Mouse (Mus musculus) liver, adult 2 months (tissue): ENCODE measurements around the gene Tmem179. TPM values are rescaled to one million over a fixed set of nuclear protein-coding genes. Genes with fewer than 3 reads are reported as not detected.
A peak's percentile ranks its signal among the peaks of the same experiment; 100 is the strongest.

Experiments
- DNase-seq: peaks from one replicate; pipeline ENCODE4 v3.0.0-alpha.2; 2011; ENCODE audit warnings: low read depth, low spot score; ENCODE audit errors: extremely low read depth
- H3K27ac ChIP-seq: fragments of 200-500 bp; replicated peaks from 2 replicates; pipeline ENCODE4 v1.5.1; 2012; ENCODE audit warnings: low read depth, mild to moderate bottlenecking, control low read depth, inconsistent platforms, low read length; ENCODE audit not compliant: insufficient read depth
- H3K27me3 ChIP-seq: fragments of 200-500 bp; 2 replicates; pipeline ENCODE4 v1.6.1; 2012; ENCODE audit warnings: mild to moderate bottlenecking, moderate library complexity, low read length, inconsistent platforms; ENCODE audit not compliant: control insufficient read depth, insufficient read depth
- H3K36me3 ChIP-seq: fragments of 200-500 bp; 2 replicates; pipeline ENCODE4 v1.6.1; 2012; ENCODE audit warnings: low read length, inconsistent platforms; ENCODE audit not compliant: control insufficient read depth, insufficient read depth
- H3K4me1 ChIP-seq: fragments of 200-500 bp; 2 replicates; pipeline ENCODE4 v1.6.1; 2011; ENCODE audit warnings: low read length; ENCODE audit not compliant: control insufficient read depth, insufficient read depth
- H3K4me3 ChIP-seq: fragments of 200-500 bp; 2 replicates; pipeline ENCODE4 v1.5.1; 2011; ENCODE audit warnings: low read depth, mild to moderate bottlenecking, control low read depth, low read length, moderate library complexity; ENCODE audit not compliant: insufficient read depth
- H3K79me2 ChIP-seq: fragments of 200-500 bp; 2 replicates; pipeline ENCODE4 v1.6.1; 2012; ENCODE audit warnings: inconsistent platforms, mild to moderate bottlenecking, low read length, moderate library complexity; ENCODE audit not compliant: control insufficient read depth, insufficient read depth
- H3K9ac ChIP-seq: fragments of 200-500 bp; 2 replicates; pipeline ENCODE4 v1.6.1; 2012; ENCODE audit warnings: low read depth, mild to moderate bottlenecking, control low read depth, inconsistent platforms, low read length
- CTCF ChIP-seq: fragments of 200-500 bp; IDR thresholded peaks from 2 replicates; pipeline ENCODE4 v1.5.1; 2011; ENCODE audit warnings: low read depth, low read length, control low read depth
- POLR2A ChIP-seq: fragments of 200-500 bp; IDR thresholded peaks from 2 replicates; pipeline ENCODE4 v1.6.1; 2011; ENCODE audit warnings: low read length, control low read depth; ENCODE audit not compliant: insufficient read depth; ENCODE audit errors: extremely low read depth
- WGBS: fragments of 180-500 bp; shearing (Covaris S2); methylation state at CpG from one replicate; pipeline ENCODE4 v1.1.7; 2018; 5-methylcytosine and 5-hydroxymethylcytosine counted together
- polyA plus RNA-seq: library from polyadenylated mRNA; depleted of rRNA; stranded (reverse); fragments of >200 nt; gene quantifications from 2 replicates; pipeline ENCODE4 v1.2.3, GENCODE M21; 2012
- total RNA-seq: library from RNA; depleted of rRNA; stranded (reverse); fragments of >200 nt; gene quantifications from 2 replicates; pipeline ENCODE4 v1.2.3, GENCODE M21; 2014

Tmem179 gene
- total and polyA plus RNA-seq, 2 experiments, result not detected

- Histone ChIP-seq H3K4me3 (no peak overlapping the region), H3K27me3 (no peaks in the 10 kb centered on the region), H3K27ac (no peak overlapping the region), H3K9ac (no peak overlapping the region), H3K4me1 (peaks cover 3% of the 10 kb centered on the region; the same call in 1 of the 2 replicates), H3K79me2 (no peaks in the 10 kb centered on the region), H3K36me3 (no peaks in the 10 kb centered on the region)
- TF ChIP-seq POLR2A (no peak), CTCF (no peak)
- 64% methylated on average over 4 of the region's 4 CpGs for WGBS
- no peak for DNase-seq
These were observed 1.6 kb upstream of the Tmem179 start for GRCm38 (mm10) chr12:112518105-112518504.

GRCm38 (mm10) chr12:112514897-112515296, 1.6 kb downstream of the Tmem179 start:
- DNase-seq, result no peak

GRCm38 (mm10) chr12:112510733-112511372, 5.7 kb downstream of the Tmem179 start:
- Histone ChIP-seq H3K27ac (no peak overlapping the region), H3K36me3 (no peaks in the 10 kb centered on the region), H3K79me2 (no peaks in the 10 kb centered on the region), H3K27me3 (peaks cover 8% of the 10 kb centered on the region; the same call in 1 of the 2 replicates), H3K4me1 (no peaks in the 10 kb centered on the region), H3K4me3 (no peak overlapping the region), H3K9ac (no peak overlapping the region)
- no peak for TF ChIP-seq CTCF
- WGBS, result 4% methylated on average over 62 of the region's 62 CpGs
- DNase-seq, result no peak

More at GRCm38 (mm10) chr12:112514897-112515296, 1.6 kb downstream of the Tmem179 start:
- Histone ChIP-seq H3K9ac (no peak overlapping the region), H3K79me2 (no peaks in the 10 kb centered on the region), H3K36me3 (no peaks in the 10 kb centered on the region), H3K4me1 (peaks cover 3% of the 10 kb centered on the region; the same call in 1 of the 2 replicates), H3K27ac (no peak overlapping the region), H3K27me3 (peaks cover 8% of the 10 kb centered on the region; the same call in 1 of the 2 replicates), H3K4me3 (no peak overlapping the region)
- 54% methylated on average over 3 of the region's 3 CpGs for WGBS
- peak; percentile 21; the same call in 1 of the 2 replicates for TF ChIP-seq CTCF
- no peak for TF ChIP-seq POLR2A

GRCm38 (mm10) chr12:112510365-112510732, 6.2 kb downstream of the Tmem179 start:
- no peaks in the 10 kb centered on the region for H3K79me2 ChIP-seq
- no peak overlapping the region for H3K4me3 ChIP-seq
- no peaks in the 10 kb centered on the region for H3K4me1 ChIP-seq
- H3K27ac ChIP-seq, result no peak overlapping the region
- peaks cover 8% of the 10 kb centered on the region; the same call in 1 of the 2 replicates for H3K27me3 ChIP-seq
- DNase-seq, result no peak
- H3K36me3 ChIP-seq, result no peaks in the 10 kb centered on the region
- TF ChIP-seq CTCF, result no peak
- TF ChIP-seq POLR2A, result no peak
- H3K9ac ChIP-seq, result no peak overlapping the region
- 29% methylated on average over 7 of the region's 7 CpGs for WGBS

- H3K27me3 ChIP-seq, result peaks cover 8% of the 10 kb centered on the region; the same call in 1 of the 2 replicates
- H3K4me3 ChIP-seq, result no peak overlapping the region
- no peak overlapping the region for H3K9ac ChIP-seq
- no peaks in the 10 kb centered on the region for H3K36me3 ChIP-seq
- H3K79me2 ChIP-seq, result no peaks in the 10 kb centered on the region
- 75% methylated on average over 3 of the region's 3 CpGs for WGBS
- H3K4me1 ChIP-seq, result no peaks in the 10 kb centered on the region
- no peak for TF ChIP-seq POLR2A
- TF ChIP-seq CTCF, result no peak
- no peak for DNase-seq
- no peak overlapping the region for H3K27ac ChIP-seq
These were observed 8.6 kb downstream of the Tmem179 start for GRCm38 (mm10) chr12:112507984-112508383.

- Histone ChIP-seq H3K36me3 (no peaks in the 10 kb centered on the region), H3K27ac (no peak overlapping the region), H3K4me1 (no peaks in the 10 kb centered on the region), H3K4me3 (no peak overlapping the region), H3K9ac (no peak overlapping the region), H3K27me3 (peaks cover 8% of the 10 kb centered on the region; the same call in 1 of the 2 replicates), H3K79me2 (no peaks in the 10 kb centered on the region)
- no peak for TF ChIP-seq POLR2A
- TF ChIP-seq CTCF, result no peak
- 63% methylated on average over 4 of the region's 4 CpGs for WGBS
- no peak for DNase-seq
These were observed 9.3 kb downstream of the Tmem179 start for GRCm38 (mm10) chr12:112507264-112507663.
